Mouse (Mus musculus) spleen, adult 18-20 months (tissue): ENCODE measurements around the gene Sat1.

Source experiments
- DNase-seq, 2 experiments: peaks; one replicate each; pipeline ENCODE4 v3.0.0; 2022; ENCODE audit warnings: mixed read lengths in 2 of 2

The Sat1 gene

DNA sequence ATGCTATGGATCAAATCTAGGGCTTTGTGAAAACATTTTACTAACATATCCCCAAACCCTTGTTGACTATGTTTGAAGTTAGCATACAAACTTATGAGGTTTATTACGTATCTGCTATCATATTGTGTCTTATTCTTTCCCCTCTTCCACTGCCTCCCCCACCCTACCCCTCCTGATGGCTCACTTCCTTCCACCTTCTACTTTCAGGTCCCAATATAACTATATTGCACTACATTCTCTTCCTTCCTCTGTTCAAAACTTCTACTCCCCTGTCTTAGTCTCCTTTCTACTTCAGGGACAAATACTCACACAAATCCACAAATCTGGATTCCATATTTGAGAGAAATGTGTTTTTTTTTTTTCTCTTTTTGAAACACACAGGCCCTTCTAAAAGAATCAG is 52.7 kb downstream of the Sat1 start:
- DNase-seq, result no peak
